Mouse (Mus musculus) T-helper 17 cell (primary cell): Measurements from ENCODE around the gene Olfr776.

Experiments used
- in situ Hi-C, 2 experiments: fragments of 300-600 bp; cut with MboI, MseI; formaldehyde crosslinking; loops; 1 replicate in 1 of 2; 2 replicates in 1 of 2; pipeline ENCODE4 v1.15.1; 2025; ENCODE audit warnings: high pct_unique_total_duplicates in 2 of 2

The Olfr776 gene

DNA sequence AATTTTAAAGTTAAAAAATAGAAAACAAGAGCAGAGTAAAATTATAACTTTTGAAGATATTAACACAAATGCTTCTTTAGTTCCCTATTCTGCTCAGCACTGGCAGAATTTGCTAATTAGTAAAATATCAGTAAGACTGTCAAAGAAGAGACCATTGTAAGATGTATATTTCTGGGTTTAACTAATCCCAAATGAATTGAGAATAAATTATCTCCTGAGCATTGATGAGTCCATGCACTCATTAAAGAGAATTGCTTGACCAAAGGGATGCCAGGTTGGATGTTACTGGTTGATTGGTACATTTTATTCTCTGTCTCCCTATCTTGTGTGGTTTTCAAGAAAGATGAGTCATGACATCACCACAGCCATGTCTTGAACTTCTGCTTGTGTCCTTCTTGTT lies at the start of gene Olfr776:
Gene Olfr776, plus strand, starts transcription at position 301 of the 400 bp plus-strand sequence.
- in situ Hi-C loops: no loop called here

DNA sequence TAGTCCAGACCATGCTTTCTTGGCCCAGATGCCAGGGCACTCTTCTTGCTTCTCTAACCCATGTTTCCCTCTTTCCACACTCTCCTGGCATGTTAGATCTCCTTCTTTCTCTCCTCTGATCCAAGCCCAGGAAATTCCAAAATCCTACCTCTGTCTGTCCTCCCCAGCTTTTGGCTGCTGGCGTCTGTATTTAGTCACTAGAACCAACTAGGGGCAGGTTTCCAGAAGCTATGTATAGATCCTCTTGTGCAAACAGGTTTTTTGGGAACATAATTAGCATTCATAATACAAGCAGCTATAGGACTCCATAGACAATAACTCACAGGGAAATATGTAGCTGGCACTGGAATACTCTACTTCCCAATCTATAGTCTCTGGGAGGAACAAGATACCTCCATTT lies 28.2 kb upstream of the Olfr776 start:
- in situ Hi-C loops: no loop called here

DNA sequence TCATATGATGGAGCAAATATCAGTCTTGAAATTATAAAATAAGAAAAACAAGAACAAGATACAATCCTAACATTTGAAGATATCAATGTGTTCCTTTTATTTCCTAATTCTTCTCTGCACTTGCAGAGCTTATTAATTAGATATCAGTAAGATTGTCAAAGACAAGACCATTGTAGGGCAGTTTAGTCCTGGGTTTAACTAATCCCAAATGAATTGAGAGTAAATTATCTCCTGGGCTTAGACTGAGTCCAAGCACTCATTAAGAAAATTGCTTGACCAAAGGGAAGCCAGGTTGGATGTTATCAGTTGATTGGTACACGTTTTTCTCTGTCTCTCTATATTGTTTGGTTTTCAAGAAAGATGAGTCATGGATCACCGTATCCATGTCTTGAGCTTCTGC lies 23.0 kb upstream of the Olfr776 start, which contains the start of gene Olfr774:
Gene Olfr774, plus strand, starts transcription at position 301 of the 400 bp plus-strand sequence.
- in situ Hi-C loops: no loop called here

DNA sequence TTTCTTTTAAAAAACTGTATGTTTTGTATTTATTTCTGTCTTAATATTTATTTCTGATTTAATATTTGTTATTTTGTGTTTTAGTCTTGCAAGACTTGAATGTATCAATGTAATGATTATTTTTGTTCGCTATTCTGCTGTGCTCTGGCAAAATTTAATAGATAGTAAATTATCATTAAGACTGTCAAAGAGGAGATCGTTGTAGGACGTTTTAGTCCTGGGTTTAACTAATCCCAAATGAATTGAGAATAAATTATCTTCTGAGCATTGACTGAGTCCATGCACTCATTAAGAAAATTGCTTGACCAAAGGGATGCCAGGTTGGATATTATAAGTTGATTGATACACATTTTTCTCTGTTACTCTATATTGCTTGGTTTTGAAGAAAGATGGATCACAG lies 10.8 kb upstream of the Olfr776 start, which contains the start of gene Olfr775:
Gene Olfr775, plus strand, starts transcription at position 301 of the 400 bp plus-strand sequence.
- in situ Hi-C loops: no loop called here

DNA sequence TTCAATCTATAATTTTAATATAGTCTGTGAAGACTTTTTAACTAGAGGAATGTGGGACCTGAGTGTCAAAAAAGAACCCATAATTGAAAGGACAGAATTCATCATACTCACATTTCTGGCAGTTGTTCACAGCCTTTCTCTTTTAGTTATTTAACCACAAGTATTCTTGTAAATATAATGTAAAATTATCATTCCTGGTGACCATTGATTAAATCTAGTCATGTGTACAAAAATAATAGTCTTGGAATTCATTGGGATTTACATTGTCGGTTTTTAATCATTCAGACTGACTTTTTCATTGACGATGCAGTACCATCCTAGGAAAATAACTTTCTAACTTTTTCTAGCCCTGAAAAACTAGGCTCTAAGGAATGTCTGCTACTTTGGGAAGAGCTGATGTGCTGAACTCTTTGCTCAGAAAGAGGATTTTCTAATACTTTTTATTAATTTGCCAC lies 12.2 kb downstream of the Olfr776 start, which contains the start of gene Olfr777:
Gene Olfr777, minus strand, starts transcription at position 405 of the 455 bp plus-strand sequence.
- in situ Hi-C loops: no loop called here

DNA sequence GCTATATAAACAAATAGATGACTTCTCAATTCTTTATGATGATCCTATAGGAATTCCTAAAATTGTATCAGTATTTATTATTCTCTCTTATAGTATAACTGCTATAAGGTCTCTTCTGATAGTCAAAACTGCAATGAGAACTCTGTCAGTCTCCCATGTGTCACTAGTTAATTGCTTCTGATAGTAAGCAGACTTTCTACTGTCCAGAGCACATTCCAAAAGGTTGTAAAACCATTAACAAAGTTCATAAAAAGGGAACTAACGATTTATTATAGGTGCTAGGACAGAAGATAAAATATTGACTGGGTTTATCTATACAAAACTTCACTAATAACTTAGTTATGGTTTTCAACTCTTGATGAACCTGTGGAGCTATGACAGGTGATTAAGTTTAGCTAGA lies 54.0 kb downstream of the Olfr776 start:
- in situ Hi-C loops: loop anchor here (5.0 kb wide), 1 partner anchor 39 kb away; no protein-coding TSS in a partner anchor

DNA sequence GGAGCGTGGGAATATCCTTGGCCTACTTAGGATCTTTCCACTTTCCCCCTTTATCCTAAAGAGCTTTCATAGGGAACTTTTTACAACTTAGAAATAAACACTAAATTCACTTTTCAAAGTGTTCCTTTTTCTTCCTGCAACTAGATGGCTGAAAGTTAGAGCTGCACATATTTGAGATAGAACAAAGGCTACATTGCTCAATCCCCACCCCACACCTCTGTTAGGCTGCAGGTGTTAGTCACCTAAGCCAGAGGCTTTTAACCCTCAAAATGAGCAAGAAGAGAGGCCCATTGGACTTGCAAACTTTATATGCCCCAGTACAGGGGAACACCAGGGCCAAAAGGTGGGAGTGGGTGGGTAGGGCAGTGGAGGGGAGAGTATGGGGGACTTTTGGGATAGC lies 54.6 kb downstream of the Olfr776 start:
- in situ Hi-C loops: loop anchor here (5.0 kb wide), 1 partner anchor 39 kb away; no protein-coding TSS in a partner anchor
